Mouse (Mus musculus) midbrain, postnatal 0 days (tissue): Measurements from ENCODE around the gene Efna4. TPM values are rescaled to one million over a fixed set of nuclear protein-coding genes. Genes with fewer than 3 reads are reported as not detected.

Experiments used
- ATAC-seq: fragments of 200-750 bp; cut with Nextera tagmentation; 2 replicates; pipeline ENCODE4 v1.8.0; 2017; ENCODE audit warnings: moderate number of reproducible peaks, mild to moderate bottlenecking, moderate TSS enrichment, moderate library complexity; ENCODE audit not compliant: low FRiP score
- DNase-seq: peaks from one replicate; pipeline ENCODE4 v3.0.0-alpha.2; 2015; ENCODE audit warnings: low spot score
- H3K27ac ChIP-seq: fragments of 300-500 bp; sonication (generic); 2 replicates; pipeline ENCODE4 v1.5.1; 2014; ENCODE audit warnings: low read depth, mild to moderate bottlenecking, low read length, mixed read lengths
- H3K27me3 ChIP-seq: fragments of 300-500 bp; sonication (generic); 2 replicates; pipeline ENCODE4 v1.6.1; 2014; ENCODE audit warnings: low read length, control low read depth, mixed read lengths; ENCODE audit not compliant: insufficient read depth
- H3K36me3 ChIP-seq: fragments of 300-500 bp; sonication (generic); 2 replicates; pipeline ENCODE4 v1.6.1; 2014; ENCODE audit warnings: low read length, control low read depth, mixed read lengths; ENCODE audit not compliant: insufficient read depth
- H3K4me1 ChIP-seq: fragments of 300-500 bp; sonication (generic); 2 replicates; pipeline ENCODE4 v1.6.1; 2014; ENCODE audit warnings: mild to moderate bottlenecking, control low read depth, antibody characterized with exemption, low read length, mixed read lengths; ENCODE audit not compliant: insufficient read depth
- H3K4me2 ChIP-seq: fragments of 300-500 bp; sonication (generic); 2 replicates; pipeline ENCODE4 v1.6.1; 2014; ENCODE audit warnings: low read depth, mild to moderate bottlenecking, low read length, mixed read lengths; ENCODE audit not compliant: poor library complexity, severe bottlenecking
- H3K4me3 ChIP-seq: fragments of 300-500 bp; sonication (generic); 2 replicates; pipeline ENCODE4 v1.5.1; 2014; ENCODE audit warnings: low read depth, mild to moderate bottlenecking, low read length, moderate library complexity
- H3K9ac ChIP-seq: fragments of 300-500 bp; sonication (generic); replicated peaks from 2 replicates; pipeline ENCODE4 v1.6.1; 2014; ENCODE audit warnings: mild to moderate bottlenecking, low read length, moderate library complexity, mixed read lengths; ENCODE audit not compliant: poor library complexity, severe bottlenecking
- H3K9me3 ChIP-seq: fragments of 300-500 bp; sonication (generic); 2 replicates; pipeline ENCODE4 v1.6.1; 2016; ENCODE audit warnings: low read length, control low read depth
- CTCF ChIP-seq: IDR thresholded peaks from 2 replicates; pipeline ENCODE4 v1.5.1; 2016; ENCODE audit warnings: antibody characterized with exemption, mild to moderate bottlenecking
- WGBS: fragments of 180-500 bp; shearing (Covaris S2); extraction: QIAGEN DNeasy Blood & Tissue Kit; methylation state at CpG from one replicate; pipeline ENCODE4 v1.1.7; 2014; 5-methylcytosine and 5-hydroxymethylcytosine counted together
- polyA plus RNA-seq: library from polyadenylated mRNA; unstranded; fragments of >200 nt; fragmentation: Nextera tagmentation; extraction: Ambion mirVana; gene quantifications from 2 replicates; pipeline ENCODE4 v1.2.1, GENCODE M21; 2015
- total RNA-seq: library from RNA; depleted of rRNA; stranded (reverse); fragments of >200 nt; gene quantifications from 2 replicates; pipeline ENCODE4 v1.2.3, GENCODE M21; 2014

Gene Efna4
- total and polyA plus RNA-seq, 2 experiments from 2014 or later = 3.5 to 7.9 TPM

- DNase-seq (no peak), ATAC-seq (no peak)
- Histone ChIP-seq H3K4me2 (no peak within 1 kb of the TSS), H3K9me3 (no peaks in the 10 kb centered on the region), H3K27me3 (no peaks in the 10 kb centered on the region), H3K9ac (no peak within 1 kb of the TSS), H3K27ac (no peak within 1 kb of the TSS), H3K4me1 (no peaks in the 10 kb centered on the region), H3K4me3 (no peak within 1 kb of the TSS), H3K36me3 (no peaks in the 10 kb centered on the region)
- 85% methylated on average over 11 of the region's 11 CpGs for WGBS
- TF ChIP-seq CTCF = no peak
Observed at GRCm38 (mm10) chr3:89365153-89365485, 27.3 kb upstream of the Efna4 start, which contains the start of gene Dcst1. Gene Dcst1, minus strand, starts transcription at chr3:89365253.

- DNase-seq (no peak), ATAC-seq (no peak)
- no peak overlapping the region for H3K4me3 ChIP-seq
- H3K4me1 ChIP-seq = no peaks in the 10 kb centered on the region
- TF ChIP-seq CTCF = no peak
- H3K36me3 ChIP-seq = no peaks in the 10 kb centered on the region
- no peak overlapping the region for H3K9ac ChIP-seq
- no peaks in the 10 kb centered on the region for H3K27me3 ChIP-seq
- no peak overlapping the region for H3K27ac ChIP-seq
- no peak overlapping the region for H3K4me2 ChIP-seq
- 51% methylated on average over 8 of the region's 8 CpGs for WGBS
- no peaks in the 10 kb centered on the region for H3K9me3 ChIP-seq
Observed at GRCm38 (mm10) chr3:89364631-89365030, 26.8 kb upstream of the Efna4 start.

GRCm38 (mm10) chr3:89361675-89362074 is 23.8 kb upstream of the Efna4 start, which contains the start of gene Dcst2:
Gene Dcst2, plus strand, starts transcription at chr3:89361975.
- no peak within 1 kb of the TSS for H3K4me3 ChIP-seq
- no peak for ATAC-seq
- 89% methylated on average over 7 of the region's 7 CpGs for WGBS
- H3K9me3 ChIP-seq = no peaks in the 10 kb centered on the region
- no peak within 1 kb of the TSS for H3K9ac ChIP-seq
- no peaks in the 10 kb centered on the region for H3K27me3 ChIP-seq
- no peaks in the 10 kb centered on the region for H3K4me1 ChIP-seq
- H3K36me3 ChIP-seq = no peaks in the 10 kb centered on the region
- H3K27ac ChIP-seq = no peak within 1 kb of the TSS
- TF ChIP-seq CTCF = no peak
- H3K4me2 ChIP-seq = no peak within 1 kb of the TSS
- DNase-seq = no peak

GRCm38 (mm10) chr3:89360237-89360636 is 22.4 kb upstream of the Efna4 start:
- no peak overlapping the region for H3K9ac ChIP-seq
- no peak overlapping the region for H3K27ac ChIP-seq
- no peak overlapping the region for H3K4me3 ChIP-seq
- ATAC-seq = no peak
- no peak overlapping the region for H3K4me2 ChIP-seq
- WGBS = 78% methylated on average over 3 of the region's 3 CpGs
- no peaks in the 10 kb centered on the region for H3K4me1 ChIP-seq
- no peaks in the 10 kb centered on the region for H3K9me3 ChIP-seq
- no peaks in the 10 kb centered on the region for H3K36me3 ChIP-seq
- H3K27me3 ChIP-seq = no peaks in the 10 kb centered on the region
- no peak for TF ChIP-seq CTCF
- no peak for DNase-seq

- no peaks in the 10 kb centered on the region for H3K36me3 ChIP-seq
- TF ChIP-seq CTCF = no peak
- no peak overlapping the region for H3K4me3 ChIP-seq
- H3K9ac ChIP-seq = no peak overlapping the region
- no peaks in the 10 kb centered on the region for H3K9me3 ChIP-seq
- H3K4me1 ChIP-seq = no peaks in the 10 kb centered on the region
- ATAC-seq (no peak), DNase-seq (no peak)
- H3K27me3 ChIP-seq = no peaks in the 10 kb centered on the region
- no peak overlapping the region for H3K27ac ChIP-seq
- H3K4me2 ChIP-seq = no peak overlapping the region
- 67% methylated on average over 6 of the region's 6 CpGs for WGBS
Observed at GRCm38 (mm10) chr3:89359630-89360029, 21.8 kb upstream of the Efna4 start.

- DNase-seq = no peak
- no peak for ATAC-seq
- TF ChIP-seq CTCF = no peak
- H3K27me3 ChIP-seq = no peaks in the 10 kb centered on the region
- no peaks in the 10 kb centered on the region for H3K36me3 ChIP-seq
- H3K4me2 ChIP-seq = no peak overlapping the region
- 70% methylated on average over 9 of the region's 9 CpGs for WGBS
- no peak overlapping the region for H3K9ac ChIP-seq
- H3K27ac ChIP-seq = no peak overlapping the region
- H3K4me1 ChIP-seq = no peaks in the 10 kb centered on the region
- no peaks in the 10 kb centered on the region for H3K9me3 ChIP-seq
- no peak overlapping the region for H3K4me3 ChIP-seq
Observed at GRCm38 (mm10) chr3:89356029-89356428, 18.2 kb upstream of the Efna4 start.
